Mouse (Mus musculus): ENCODE results near the gene 1520401A03Rik. TPM values are rescaled to one million over a fixed set of nuclear protein-coding genes. Genes with fewer than 3 reads are reported as not detected.

The 1520401A03Rik gene
- polyA plus RNA-seq, 1 experiment = 0.40 TPM

- H3K27me3 ChIP-seq (ENCODE audit: control insufficient read depth, insufficient read depth, insufficient read length) = peaks cover 21% of the 10 kb centered on the region
- H3K79me2 ChIP-seq (ENCODE audit: control insufficient read depth, insufficient read depth) = no peaks in the 10 kb centered on the region
- H3ac ChIP-seq (ENCODE audit: control insufficient read depth, insufficient read length) = no peak overlapping the region
- H3K36me3 ChIP-seq (ENCODE audit: control insufficient read depth, insufficient read depth) = no peaks in the 10 kb centered on the region
- H3K4me2 ChIP-seq (ENCODE audit: low read depth) = peak overlapping the region; percentile 94
- peak overlapping the region; percentile 35 for H3K4me3 ChIP-seq
- no peak for TF ChIP-seq TCF12 (IDR thresholded peaks at IDR 0.05; ENCODE audit: insufficient read depth, poor library complexity, severe bottlenecking)
- TF ChIP-seq SRF (IDR thresholded peaks at IDR 0.05; ENCODE audit: control insufficient read depth, insufficient read length, low read depth) = no peak
- TF ChIP-seq POLR2AphosphoS2 (IDR thresholded peaks at IDR 0.05; ENCODE audit: insufficient read length, low read depth) = no peak
- TF ChIP-seq MYOG (IDR thresholded peaks at IDR 0.05; ENCODE audit: control insufficient read depth in 1 of 3, insufficient read depth in 1 of 3, insufficient read length in 2 of 3, low read depth in 2 of 3) = no peak
- TF ChIP-seq POLR2A (IDR thresholded peaks at IDR 0.05; ENCODE audit: insufficient read length, low read depth) = no peak
- no peak for TF ChIP-seq CEBPB (IDR thresholded peaks at IDR 0.05; ENCODE audit: insufficient read depth, poor library complexity, severe bottlenecking)
- TF ChIP-seq TCF3 (IDR thresholded peaks at IDR 0.05; ENCODE audit: insufficient read length, low read depth) = no peak
- no peak for TF ChIP-seq E2F4 (IDR thresholded peaks at IDR 0.05; ENCODE audit: insufficient read depth)
- TF ChIP-seq USF1 (IDR thresholded peaks at IDR 0.05; ENCODE audit: low read depth) = no peak
- no peak for TF ChIP-seq MAX (IDR thresholded peaks at IDR 0.05; ENCODE audit: low read depth)
- TF ChIP-seq MYOD1 (IDR thresholded peaks at IDR 0.05; ENCODE audit: control insufficient read depth in 1 of 3, insufficient read length in 2 of 3, low read depth in 2 of 3) = no peak
Measured at GRCm38 (mm10) chr17:23738836-23739201, 16.2 kb upstream of the 1520401A03Rik start.

DNA sequence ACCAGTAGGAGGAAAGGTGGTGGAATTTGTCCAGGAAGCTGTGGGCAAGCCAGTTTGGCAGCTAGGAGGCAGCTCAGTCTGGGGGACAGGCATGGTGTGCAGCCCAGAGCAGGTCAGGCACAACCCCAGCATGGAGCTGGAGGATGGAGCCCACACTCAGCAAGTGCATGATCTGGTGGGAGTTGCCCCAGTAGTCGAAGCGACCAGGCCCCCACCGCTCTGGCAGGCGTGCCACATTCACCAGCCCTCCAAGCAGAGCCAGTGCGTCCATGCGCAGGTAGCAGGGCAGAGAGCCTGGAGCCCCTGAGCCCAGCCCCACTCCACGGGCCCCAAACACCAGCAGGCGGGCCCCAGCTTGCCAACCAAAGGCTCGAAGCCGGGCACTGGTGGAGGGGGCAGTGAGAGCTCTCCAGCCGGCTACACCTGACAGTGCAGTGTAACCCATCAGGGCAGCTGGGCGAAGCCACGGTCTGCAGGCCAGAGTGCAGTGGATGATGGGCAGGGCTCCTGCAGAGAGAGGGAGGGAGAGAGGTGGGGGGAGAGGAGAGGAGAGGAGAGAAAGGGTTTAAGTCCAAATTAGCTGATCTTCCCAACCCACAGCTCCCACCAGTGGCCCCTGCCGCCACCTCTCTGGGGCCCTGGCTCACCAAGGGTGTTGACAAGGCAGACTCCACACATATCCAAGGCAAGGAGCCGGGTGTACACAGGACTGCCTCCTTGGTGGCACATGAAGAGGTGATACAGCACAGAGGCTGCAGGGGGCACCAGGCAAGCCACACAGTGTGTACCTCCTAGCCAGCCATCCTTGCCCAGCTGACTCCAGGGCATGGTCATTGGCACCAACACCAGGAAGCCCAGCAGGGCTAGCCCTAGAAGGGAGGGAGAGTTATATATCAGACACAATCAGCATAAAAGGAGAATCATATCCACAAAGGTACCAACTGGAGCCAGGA lies 15.2 kb upstream of the 1520401A03Rik start:
- no peak overlapping the region for H3K4me2 ChIP-seq (ENCODE audit: low read depth)
- H3K27me3 ChIP-seq (ENCODE audit: control insufficient read depth, insufficient read depth, insufficient read length) = peaks cover 12% of the 10 kb centered on the region
- peaks cover 3% of the 10 kb centered on the region for H3K36me3 ChIP-seq (ENCODE audit: control insufficient read depth, insufficient read depth)
- TF ChIP-seq TCF12 (IDR thresholded peaks at IDR 0.05; ENCODE audit: insufficient read depth, poor library complexity, severe bottlenecking) (no peak), POLR2AphosphoS2 (IDR thresholded peaks at IDR 0.05; ENCODE audit: insufficient read length, low read depth) (peak; percentile 71), TCF3 (IDR thresholded peaks at IDR 0.05; ENCODE audit: insufficient read length, low read depth) (no peak)
- no peaks in the 10 kb centered on the region for H3K79me2 ChIP-seq (ENCODE audit: control insufficient read depth, insufficient read depth)
- no peak overlapping the region for H3ac ChIP-seq (ENCODE audit: control insufficient read depth, insufficient read length)
- H3K4me3 ChIP-seq = no peak overlapping the region

- no peak overlapping the region for H3K4me2 ChIP-seq (ENCODE audit: low read depth)
- H3ac ChIP-seq (ENCODE audit: control insufficient read depth, insufficient read length) = no peak overlapping the region
- no peaks in the 10 kb centered on the region for H3K79me2 ChIP-seq (ENCODE audit: control insufficient read depth, insufficient read depth)
- no peaks in the 10 kb centered on the region for H3K27me3 ChIP-seq (ENCODE audit: control insufficient read depth, insufficient read depth, insufficient read length)
- TF ChIP-seq REST (IDR thresholded peaks at IDR 0.05; ENCODE audit: insufficient read depth, insufficient read length) = no peak
- no peak for TF ChIP-seq POLR2A (IDR thresholded peaks at IDR 0.05; ENCODE audit: insufficient read length, low read depth)
- no peak for TF ChIP-seq USF1 (IDR thresholded peaks at IDR 0.05; ENCODE audit: low read depth)
- peaks cover 3% of the 10 kb centered on the region for H3K36me3 ChIP-seq (ENCODE audit: control insufficient read depth, insufficient read depth)
- no peak overlapping the region for H3K4me3 ChIP-seq
Measured at GRCm38 (mm10) chr17:23734341-23734740, 11.8 kb upstream of the 1520401A03Rik start.

GRCm38 (mm10) chr17:23730441-23730840 lies 7.9 kb upstream of the 1520401A03Rik start:
- TF ChIP-seq USF1 (IDR thresholded peaks at IDR 0.05; ENCODE audit: low read depth) (no peak), TCF12 (IDR thresholded peaks at IDR 0.05; ENCODE audit: insufficient read depth, poor library complexity, severe bottlenecking) (no peak), POLR2A (IDR thresholded peaks at IDR 0.05; ENCODE audit: insufficient read length, low read depth) (no peak), MAX (IDR thresholded peaks at IDR 0.05; ENCODE audit: low read depth) (no peak), TCF3 (IDR thresholded peaks at IDR 0.05; ENCODE audit: insufficient read length, low read depth) (no peak), MYOG (IDR thresholded peaks at IDR 0.05; ENCODE audit: control insufficient read depth in 1 of 3, insufficient read depth in 1 of 3, insufficient read length in 2 of 3, low read depth in 2 of 3) (no peak), MYOD1 (IDR thresholded peaks at IDR 0.05; ENCODE audit: control insufficient read depth in 1 of 3, insufficient read length in 2 of 3, low read depth in 2 of 3) (no peak), SRF (IDR thresholded peaks at IDR 0.05; ENCODE audit: control insufficient read depth, insufficient read length, low read depth) (no peak), CEBPB (IDR thresholded peaks at IDR 0.05; ENCODE audit: insufficient read depth, poor library complexity, severe bottlenecking) (no peak), REST (IDR thresholded peaks at IDR 0.05; ENCODE audit: insufficient read depth, insufficient read length) (no peak), POLR2AphosphoS2 (IDR thresholded peaks at IDR 0.05; ENCODE audit: insufficient read length, low read depth) (no peak), E2F4 (IDR thresholded peaks at IDR 0.05; ENCODE audit: insufficient read depth) (no peak)
- Histone ChIP-seq H3ac (ENCODE audit: control insufficient read depth, insufficient read length) (no peak overlapping the region), H3K79me2 (ENCODE audit: control insufficient read depth, insufficient read depth) (no peaks in the 10 kb centered on the region), H3K27me3 (ENCODE audit: control insufficient read depth, insufficient read depth, insufficient read length) (no peaks in the 10 kb centered on the region), H3K4me2 (ENCODE audit: low read depth) (no peak overlapping the region), H3K36me3 (ENCODE audit: control insufficient read depth, insufficient read depth) (peaks cover 3% of the 10 kb centered on the region), H3K4me3 (no peak overlapping the region)

DNA sequence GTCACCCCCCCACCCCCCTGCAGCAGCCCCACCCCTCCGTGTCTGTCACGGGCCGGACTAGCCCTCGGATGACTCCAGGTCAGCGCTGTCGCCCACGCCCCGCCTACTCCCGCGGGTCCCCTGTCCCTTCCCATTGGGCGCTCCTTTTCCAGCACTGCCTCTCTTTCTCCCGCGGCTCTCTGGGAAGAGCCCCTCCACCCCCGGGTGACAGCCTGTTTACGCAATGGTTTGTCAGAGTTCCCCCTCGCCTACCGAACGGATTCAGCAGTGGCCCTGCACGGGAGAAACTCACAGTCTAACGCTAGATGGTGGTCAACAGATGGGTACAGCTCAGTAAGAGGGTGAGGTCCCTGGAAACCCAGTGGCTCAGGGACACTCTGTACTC lies 4.2 kb upstream of the 1520401A03Rik start:
- Histone ChIP-seq H3ac (ENCODE audit: control insufficient read depth, insufficient read length) (peak overlapping the region; percentile 65), H3K27me3 (ENCODE audit: control insufficient read depth, insufficient read depth, insufficient read length) (no peaks in the 10 kb centered on the region)

More for the DNA sequence above, 4.2 kb upstream of the 1520401A03Rik start:
- Histone ChIP-seq H3K36me3 (ENCODE audit: control insufficient read depth, insufficient read depth) (no peaks in the 10 kb centered on the region), H3K4me2 (ENCODE audit: low read depth) (peak overlapping the region; percentile 73), H3K79me2 (ENCODE audit: control insufficient read depth, insufficient read depth) (no peaks in the 10 kb centered on the region), H3K4me3 (peak overlapping the region; percentile 40)
- TF ChIP-seq SRF (IDR thresholded peaks at IDR 0.05; ENCODE audit: control insufficient read depth, insufficient read length, low read depth) (no peak), CEBPB (IDR thresholded peaks at IDR 0.05; ENCODE audit: insufficient read depth, poor library complexity, severe bottlenecking) (peak; percentile 44; the same call in 1 of the 2 replicates)
